Mouse (Mus musculus): ENCODE results near the gene Apaf1. TPM values are rescaled to one million over a fixed set of nuclear protein-coding genes. Genes with fewer than 3 reads are reported as not detected.

Apaf1 gene
- polyA plus RNA-seq, 1 experiment: 56.7 TPM

DNA sequence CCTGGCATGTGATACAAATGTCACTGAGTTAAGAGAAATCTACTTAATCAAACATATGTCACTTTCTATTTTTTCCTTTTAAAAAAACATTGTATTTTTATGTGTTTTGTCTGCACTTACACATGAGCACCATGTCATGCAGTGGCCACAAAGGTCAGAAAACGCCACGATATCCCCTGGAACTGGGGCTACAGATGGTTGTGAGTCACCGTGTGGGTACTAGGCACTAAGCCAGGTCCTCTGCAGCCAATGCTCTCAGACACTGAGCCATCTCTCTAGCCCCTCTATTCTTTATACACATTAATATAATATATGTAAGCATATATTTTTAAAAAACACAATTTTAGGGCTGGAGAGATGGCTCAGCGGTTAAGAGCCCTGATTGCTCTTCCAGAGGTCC, 32.9 kb downstream of the Apaf1 start:
- TF ChIP-seq CTCF (IDR thresholded peaks at IDR 0.05; ENCODE audit: low read depth, low read length): no peak
- TF ChIP-seq POLR2A (IDR thresholded peaks at IDR 0.05; ENCODE audit: borderline replicate concordance, low read depth, low read length): no peak
- Histone ChIP-seq H3K27ac (ENCODE audit: insufficient read depth, low read depth, low read length) (no peak overlapping the region), H3K4me3 (ENCODE audit: insufficient read depth, low read length) (no peak overlapping the region), H3K4me1 (ENCODE audit: control insufficient read depth, insufficient read depth, low read length) (no peaks in the 10 kb centered on the region)

DNA sequence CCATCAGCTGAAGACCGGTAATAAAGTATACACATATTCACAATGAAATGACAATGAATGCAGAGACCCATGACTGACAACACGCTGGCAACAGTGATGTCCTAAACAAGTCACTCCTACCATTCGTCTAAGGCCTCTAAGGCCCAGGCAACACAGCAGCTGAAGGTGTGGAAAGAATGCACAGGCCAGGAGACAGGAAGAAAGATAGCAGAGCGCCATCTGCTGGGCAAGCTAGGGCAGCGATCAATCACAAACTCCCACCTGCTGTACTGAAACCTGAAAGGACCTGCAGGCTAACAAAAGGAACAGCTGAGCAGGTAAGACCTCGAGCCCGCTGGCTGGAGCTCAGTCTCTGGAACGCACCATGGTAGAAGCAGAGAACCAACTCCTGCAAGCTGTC, 48.6 kb downstream of the Apaf1 start:
- H3K27ac ChIP-seq (ENCODE audit: insufficient read depth, low read depth, low read length): no peak overlapping the region
- peaks cover 4% of the 10 kb centered on the region for H3K4me1 ChIP-seq (ENCODE audit: control insufficient read depth, insufficient read depth, low read length)
- no peak overlapping the region for H3K4me3 ChIP-seq (ENCODE audit: insufficient read depth, low read length)
- TF ChIP-seq CTCF (IDR thresholded peaks at IDR 0.05; ENCODE audit: low read depth, low read length): peak; percentile 92
- TF ChIP-seq POLR2A (IDR thresholded peaks at IDR 0.05; ENCODE audit: borderline replicate concordance, low read depth, low read length): no peak

DNA sequence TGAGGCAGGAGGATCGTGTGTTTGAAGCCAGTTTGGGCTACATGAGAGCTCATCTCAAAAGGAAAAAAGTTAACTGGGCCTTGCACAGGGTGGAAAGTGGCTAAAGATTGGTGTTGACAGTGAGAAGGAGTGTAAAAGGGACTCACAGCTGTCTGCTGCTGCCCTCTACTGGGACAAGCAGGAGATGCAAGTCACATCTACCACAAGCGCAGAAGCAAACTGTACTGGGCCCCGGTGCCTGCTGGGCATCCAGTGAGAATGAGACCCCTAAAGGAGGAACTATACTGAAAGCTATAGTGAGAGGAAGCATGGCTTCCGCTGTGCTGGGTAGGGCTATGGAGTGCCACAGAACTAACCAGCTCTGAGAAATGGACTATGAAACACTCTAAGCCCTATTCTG, 50.2 kb downstream of the Apaf1 start:
- peak; percentile 72 for TF ChIP-seq CTCF (IDR thresholded peaks at IDR 0.05; ENCODE audit: low read depth, low read length)
- TF ChIP-seq POLR2A (IDR thresholded peaks at IDR 0.05; ENCODE audit: borderline replicate concordance, low read depth, low read length): no peak
- Histone ChIP-seq H3K4me3 (ENCODE audit: insufficient read depth, low read length) (no peak overlapping the region), H3K27ac (ENCODE audit: insufficient read depth, low read depth, low read length) (no peak overlapping the region), H3K4me1 (ENCODE audit: control insufficient read depth, insufficient read depth, low read length) (peaks cover 4% of the 10 kb centered on the region)

DNA sequence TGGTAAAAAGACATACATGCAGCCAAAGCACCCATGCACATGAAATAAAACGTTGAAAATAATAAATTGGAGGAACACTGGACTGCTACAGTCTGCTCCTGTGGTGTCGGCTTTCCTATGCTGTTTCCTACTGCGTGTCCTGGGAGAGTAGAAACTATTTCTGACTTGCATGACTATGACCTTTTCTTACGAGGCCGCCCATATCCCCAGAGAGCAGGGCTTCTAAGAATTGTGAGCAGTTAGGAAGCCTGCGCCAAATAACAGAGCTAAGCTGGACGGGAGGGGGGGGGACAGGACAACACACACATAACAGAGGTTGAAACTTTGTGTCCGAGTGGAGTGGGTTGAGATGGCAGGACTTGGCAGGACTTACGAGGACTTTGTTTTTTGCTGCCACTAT, 51.4 kb downstream of the Apaf1 start:
- peaks cover 4% of the 10 kb centered on the region for H3K4me1 ChIP-seq (ENCODE audit: control insufficient read depth, insufficient read depth, low read length)
- no peak overlapping the region for H3K4me3 ChIP-seq (ENCODE audit: insufficient read depth, low read length)
- no peak overlapping the region for H3K27ac ChIP-seq (ENCODE audit: insufficient read depth, low read depth, low read length)
- TF ChIP-seq POLR2A (IDR thresholded peaks at IDR 0.05; ENCODE audit: borderline replicate concordance, low read depth, low read length) (no peak), CTCF (IDR thresholded peaks at IDR 0.05; ENCODE audit: low read depth, low read length) (no peak)

DNA sequence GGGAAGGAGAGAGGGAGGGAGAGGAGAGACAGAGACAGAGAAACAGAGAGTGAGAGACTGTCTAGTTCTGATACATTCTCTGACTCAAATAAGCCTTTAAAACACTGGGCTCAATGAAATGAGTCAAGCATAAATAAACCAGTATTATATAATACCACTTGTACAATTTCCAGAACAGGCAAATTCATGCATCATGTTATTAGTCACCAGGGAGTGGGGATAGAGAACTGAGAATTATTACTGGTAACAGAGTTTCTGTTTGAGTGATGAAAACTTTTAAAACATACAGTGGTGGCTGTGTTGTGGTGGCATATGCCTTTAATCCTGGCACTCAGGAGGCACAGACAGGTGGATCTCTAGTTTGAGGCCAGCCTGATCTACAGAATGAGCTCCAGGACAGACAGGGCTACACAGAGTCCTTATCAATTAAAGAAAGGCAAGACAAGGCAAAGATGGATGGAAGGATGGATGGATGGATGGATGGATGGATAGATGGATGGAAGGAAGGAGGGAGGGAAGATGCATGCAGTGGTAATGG, 53.5 kb downstream of the Apaf1 start:
- H3K4me1 ChIP-seq (ENCODE audit: control insufficient read depth, insufficient read depth, low read length): peaks cover 4% of the 10 kb centered on the region
- TF ChIP-seq CTCF (IDR thresholded peaks at IDR 0.05; ENCODE audit: low read depth, low read length) (no peak), POLR2A (IDR thresholded peaks at IDR 0.05; ENCODE audit: borderline replicate concordance, low read depth, low read length) (no peak)
- H3K27ac ChIP-seq (ENCODE audit: insufficient read depth, low read depth, low read length): no peak overlapping the region
- H3K4me3 ChIP-seq (ENCODE audit: insufficient read depth, low read length): no peak overlapping the region

DNA sequence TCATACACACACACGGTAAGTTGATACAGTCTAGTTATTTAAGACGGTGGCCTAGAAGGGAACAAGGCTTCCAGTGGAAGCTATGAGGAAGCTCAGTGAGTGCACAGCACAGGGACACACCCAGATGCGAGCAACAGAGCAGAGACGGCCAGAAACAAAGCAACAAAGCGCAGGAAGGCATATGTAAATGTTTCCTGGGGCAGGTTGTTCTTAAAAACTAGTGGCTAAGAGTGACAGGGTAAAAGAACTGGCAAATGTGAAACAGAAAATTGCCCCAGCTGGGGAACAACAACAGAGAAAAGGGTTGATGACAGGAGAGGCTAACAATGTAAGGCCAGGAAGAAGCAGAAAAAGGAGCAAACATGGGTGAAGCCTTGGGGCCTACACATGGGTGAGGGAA, 54.6 kb downstream of the Apaf1 start:
- TF ChIP-seq CTCF (IDR thresholded peaks at IDR 0.05; ENCODE audit: low read depth, low read length) (no peak), POLR2A (IDR thresholded peaks at IDR 0.05; ENCODE audit: borderline replicate concordance, low read depth, low read length) (no peak)
- Histone ChIP-seq H3K4me1 (ENCODE audit: control insufficient read depth, insufficient read depth, low read length) (peaks cover 4% of the 10 kb centered on the region), H3K27ac (ENCODE audit: insufficient read depth, low read depth, low read length) (no peak overlapping the region)

DNA sequence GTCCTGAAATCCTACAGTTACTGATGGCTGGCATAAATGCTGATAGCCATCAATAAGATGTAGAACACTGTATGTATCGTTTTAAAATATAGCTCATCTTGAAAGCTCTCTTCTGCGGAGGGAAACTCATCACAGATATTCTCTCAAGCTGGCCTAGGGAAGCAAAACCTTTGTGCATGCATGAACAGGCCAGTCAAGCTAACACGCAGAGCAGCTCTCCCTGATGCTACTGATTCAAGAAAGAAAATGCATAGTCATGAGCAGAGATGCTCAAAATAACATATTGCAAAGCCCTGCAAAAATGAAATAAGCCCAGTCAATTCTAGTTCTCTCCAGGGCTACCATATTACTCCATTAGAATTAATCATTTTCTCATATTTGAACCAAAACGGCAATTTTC, 55.1 kb downstream of the Apaf1 start:
- H3K4me3 ChIP-seq (ENCODE audit: insufficient read depth, low read length): no peak overlapping the region
- TF ChIP-seq POLR2A (IDR thresholded peaks at IDR 0.05; ENCODE audit: borderline replicate concordance, low read depth, low read length) (no peak), CTCF (IDR thresholded peaks at IDR 0.05; ENCODE audit: low read depth, low read length) (no peak)
- no peak overlapping the region for H3K27ac ChIP-seq (ENCODE audit: insufficient read depth, low read depth, low read length)
- H3K4me1 ChIP-seq (ENCODE audit: control insufficient read depth, insufficient read depth, low read length): no peaks in the 10 kb centered on the region

More for the DNA sequence above, 54.6 kb downstream of the Apaf1 start:
- no peak overlapping the region for H3K4me3 ChIP-seq (ENCODE audit: insufficient read depth, low read length)

DNA sequence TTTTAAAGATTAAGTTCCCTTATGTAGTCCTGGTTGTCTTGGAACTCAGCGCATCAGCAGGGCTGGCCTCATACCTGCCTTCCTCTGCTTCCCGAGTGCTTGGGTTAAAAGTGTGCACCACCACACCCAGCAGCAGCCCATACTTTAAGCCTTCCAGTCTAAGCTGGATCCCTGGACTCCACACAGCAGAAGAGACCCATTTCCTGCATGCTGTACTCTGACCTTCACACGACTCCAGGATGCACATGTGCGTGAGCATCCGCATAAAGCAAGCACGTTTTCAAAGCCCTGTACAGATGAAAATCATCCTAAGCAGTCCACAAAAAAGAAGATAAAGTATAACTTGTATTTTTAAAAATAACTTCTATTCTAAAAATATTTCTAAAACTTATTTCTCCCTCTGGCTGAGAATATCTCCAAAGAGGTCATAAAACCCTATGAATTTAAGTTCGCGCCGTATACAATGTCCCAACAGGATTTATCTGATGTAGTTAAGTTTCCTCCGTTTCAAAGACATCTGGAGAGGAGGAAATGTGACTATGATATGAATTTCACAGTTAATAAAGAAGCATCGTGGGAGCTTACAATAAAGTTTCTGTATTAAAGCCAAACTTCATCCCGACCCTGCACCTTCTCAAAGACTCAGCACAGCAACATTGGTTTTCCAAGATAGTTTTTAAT, 76.6 kb downstream of the Apaf1 start:
- no peaks in the 10 kb centered on the region for H3K4me1 ChIP-seq (ENCODE audit: control insufficient read depth, insufficient read depth, low read length)
- TF ChIP-seq POLR2A (IDR thresholded peaks at IDR 0.05; ENCODE audit: borderline replicate concordance, low read depth, low read length) (no peak), CTCF (IDR thresholded peaks at IDR 0.05; ENCODE audit: low read depth, low read length) (no peak)
- H3K27ac ChIP-seq (ENCODE audit: insufficient read depth, low read depth, low read length): peak overlapping the region; percentile 45
- no peak overlapping the region for H3K4me3 ChIP-seq (ENCODE audit: insufficient read depth, low read length)

DNA sequence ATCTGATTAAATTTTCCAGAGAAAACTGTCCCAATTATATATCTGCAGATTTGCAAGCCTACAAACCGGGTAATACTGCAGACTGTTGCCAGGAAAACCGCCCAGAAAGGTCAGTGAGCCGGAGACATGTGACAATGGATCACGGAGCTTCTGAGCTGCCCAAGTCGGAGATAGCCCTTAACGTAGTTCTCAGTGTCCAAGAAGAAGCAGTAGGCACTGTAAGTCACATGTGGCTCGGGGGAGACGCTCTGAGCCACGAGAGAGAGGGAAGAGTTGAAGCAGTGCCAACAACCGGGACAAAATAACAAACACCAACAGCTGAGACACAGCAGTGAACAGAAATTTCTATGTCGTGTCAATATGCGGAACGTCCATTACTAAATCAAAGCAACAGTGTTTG, 81.1 kb downstream of the Apaf1 start:
- Histone ChIP-seq H3K4me3 (ENCODE audit: insufficient read depth, low read length) (no peak overlapping the region), H3K27ac (ENCODE audit: insufficient read depth, low read depth, low read length) (no peak overlapping the region), H3K4me1 (ENCODE audit: control insufficient read depth, insufficient read depth, low read length) (no peaks in the 10 kb centered on the region)
- no peak for TF ChIP-seq CTCF (IDR thresholded peaks at IDR 0.05; ENCODE audit: low read depth, low read length)
- no peak for TF ChIP-seq POLR2A (IDR thresholded peaks at IDR 0.05; ENCODE audit: borderline replicate concordance, low read depth, low read length)

DNA sequence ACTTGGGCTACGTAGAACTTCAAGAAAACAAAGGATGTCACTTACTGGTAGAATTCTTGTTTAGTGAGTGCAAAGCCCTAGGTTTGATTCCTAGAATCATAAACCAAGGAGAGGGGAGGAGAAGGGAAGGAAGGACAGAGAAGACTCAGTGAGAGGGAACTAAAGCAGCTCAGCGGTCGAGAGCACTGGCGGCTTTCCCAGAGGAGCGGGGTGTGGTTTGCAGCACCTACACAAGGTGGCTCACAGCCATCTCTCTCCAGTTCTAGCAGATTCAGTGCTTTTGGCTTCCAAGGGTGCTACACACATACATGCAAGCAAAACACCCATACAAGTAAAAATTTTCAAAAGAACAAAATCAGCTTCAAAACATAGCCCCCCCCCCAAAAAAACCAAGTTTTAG, 82.7 kb downstream of the Apaf1 start:
- H3K4me3 ChIP-seq (ENCODE audit: insufficient read depth, low read length): no peak overlapping the region
- no peak overlapping the region for H3K27ac ChIP-seq (ENCODE audit: insufficient read depth, low read depth, low read length)
- no peaks in the 10 kb centered on the region for H3K4me1 ChIP-seq (ENCODE audit: control insufficient read depth, insufficient read depth, low read length)
- TF ChIP-seq POLR2A (IDR thresholded peaks at IDR 0.05; ENCODE audit: borderline replicate concordance, low read depth, low read length) (no peak), CTCF (IDR thresholded peaks at IDR 0.05; ENCODE audit: low read depth, low read length) (no peak)
